Mouse (Mus musculus): ENCODE measurements around the gene Mtx1.

DNA sequence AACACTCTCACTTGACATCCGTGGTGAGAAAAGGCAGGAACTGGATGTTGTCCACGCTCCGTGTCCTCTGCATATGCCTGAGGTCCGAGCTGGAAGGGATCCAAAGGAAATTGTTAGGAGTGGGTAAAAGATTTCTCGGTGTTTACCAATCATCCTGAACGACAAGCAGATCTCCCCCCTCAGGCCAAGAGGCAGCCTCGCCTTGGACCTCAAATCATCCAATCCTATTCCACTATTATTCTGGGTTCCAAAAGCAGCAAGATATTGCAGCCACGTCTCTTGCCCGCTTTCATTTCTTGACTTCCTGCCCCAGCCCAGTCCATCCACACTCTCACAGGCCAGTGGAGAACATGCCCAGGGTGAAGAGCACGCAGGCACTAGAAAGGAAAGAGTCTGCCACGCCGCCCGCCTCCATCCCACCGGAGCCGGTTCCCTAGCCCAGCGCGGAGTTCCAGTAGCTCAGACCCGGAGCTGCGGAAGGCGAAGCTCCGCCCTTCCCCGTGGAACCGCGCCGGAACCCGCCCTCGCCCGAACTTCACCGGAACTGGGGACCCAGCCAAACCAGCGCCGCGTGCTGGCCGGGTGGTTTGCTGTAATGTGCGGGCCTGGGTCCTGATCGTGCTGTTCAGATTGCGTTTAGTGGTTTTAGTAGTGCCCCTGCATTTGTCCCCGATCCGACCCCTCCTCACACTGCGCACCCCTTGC is 43.3 kb upstream of the Mtx1 start, which contains the start of gene Slc50a1:
- peak; percentile 77 for TF ChIP-seq CTCF (IDR thresholded peaks at IDR 0.05; ENCODE audit: low read depth)
- TF ChIP-seq EP300 (optimal IDR thresholded peaks at IDR 0.05), result no peak

Data from stomach, postnatal 0 days (tissue).